Mouse (Mus musculus): Measurements from ENCODE around the gene Rptor. TPM values are rescaled to one million over a fixed set of nuclear protein-coding genes. Genes with fewer than 3 reads are reported as not detected.

The Rptor gene
- total and polyA plus RNA-seq, 3 experiments: 33.9 to 34.9 TPM; not detected in 1

GRCm38 (mm10) chr11:119829116-119829515, 226.4 kb downstream of the Rptor start:
- TF ChIP-seq TCF12 (IDR thresholded peaks at IDR 0.05; ENCODE audit: low read depth, low read length) (peak; percentile 39; the same call in 1 of the 2 replicates), ETS1 (IDR thresholded peaks at IDR 0.05; ENCODE audit: low read depth, low read length) (peak; percentile 27; the same call in 1 of the 2 replicates), RCOR1 (IDR thresholded peaks at IDR 0.05; ENCODE audit: low read depth, low read length) (no peak), GATA1 (IDR thresholded peaks at IDR 0.05; ENCODE audit: low read depth, low read length) (peak; percentile 80), EP300 (IDR thresholded peaks at IDR 0.05; ENCODE audit: low read depth in 1 of 2, low read length in 2 of 2) (peak; percentile 33 to 45; a peak in 1 of 4 replicates), MYB (IDR thresholded peaks at IDR 0.05; ENCODE audit: low read depth, low read length) (no peak)
- Histone ChIP-seq H3K9me3 (replicated peaks; ENCODE audit: insufficient read depth, low read length) (no peaks in the 10 kb centered on the region), H3K27me3 (ENCODE audit: control insufficient read depth in 1 of 2, insufficient read depth in 2 of 2, low read length in 2 of 2) (no peaks in the 10 kb centered on the region), H3K79me2 (ENCODE audit: control insufficient read depth, insufficient read depth, low read length, poor library complexity) (no peaks in the 10 kb centered on the region), H3K27ac (ENCODE audit: control insufficient read depth, low read depth, low read length) (0 out of 2 replicates have a peak overlapping the region, but pooled peaks have one; percentile 31), H3K4me1 (ENCODE audit: control insufficient read depth in 1 of 2, insufficient read depth in 2 of 2, low read length in 2 of 2) (peaks cover 11 to 23% of the 10 kb centered on the region in 2 experiments), H3K9ac (ENCODE audit: control insufficient read depth, low read depth, low read length, poor library complexity, severe bottlenecking) (no peak overlapping the region), H3K36me3 (ENCODE audit: control insufficient read depth in 1 of 2, insufficient read depth in 2 of 2, low read length in 2 of 2) (peaks cover 14 to 23% of the 10 kb centered on the region in 2 experiments), H3K4me3 (ENCODE audit: control insufficient read depth in 1 of 2, insufficient read depth in 1 of 2, low read depth in 2 of 2, low read length in 2 of 2) (no peak overlapping the region)
- peak; percentile 48 for DNase-seq (ENCODE audit: low read depth, low spot score)

- Histone ChIP-seq H3K9me3 (replicated peaks; ENCODE audit: insufficient read depth, low read length) (no peaks in the 10 kb centered on the region), H3K27ac (ENCODE audit: control insufficient read depth, low read depth, low read length) (no peak overlapping the region), H3K4me3 (ENCODE audit: control insufficient read depth in 1 of 2, insufficient read depth in 1 of 2, low read depth in 2 of 2, low read length in 2 of 2) (no peak overlapping the region), H3K4me1 (ENCODE audit: control insufficient read depth in 1 of 2, insufficient read depth in 2 of 2, low read length in 2 of 2) (peaks cover 0 to 9% of the 10 kb centered on the region in 2 experiments; a peak in 2 of 4 replicates), H3K9ac (ENCODE audit: control insufficient read depth, low read depth, low read length, poor library complexity, severe bottlenecking) (no peak overlapping the region), H3K79me2 (ENCODE audit: control insufficient read depth, insufficient read depth, low read length, poor library complexity) (no peaks in the 10 kb centered on the region), H3K27me3 (ENCODE audit: control insufficient read depth in 1 of 2, insufficient read depth in 2 of 2, low read length in 2 of 2) (no peaks in the 10 kb centered on the region), H3K36me3 (ENCODE audit: control insufficient read depth in 1 of 2, insufficient read depth in 2 of 2, low read length in 2 of 2) (peaks cover 10 to 13% of the 10 kb centered on the region in 2 experiments)
- no peak for DNase-seq (ENCODE audit: low read depth, low spot score)
- TF ChIP-seq SIN3A (IDR thresholded peaks at IDR 0.05; ENCODE audit: low read length): no peak
- TF ChIP-seq NELFE (IDR thresholded peaks at IDR 0.05; ENCODE audit: low read depth, low read length): no peak
- no peak for TF ChIP-seq MYC (IDR thresholded peaks at IDR 0.05; ENCODE audit: low read depth, low read length)
- TF ChIP-seq MEF2A (IDR thresholded peaks at IDR 0.05; ENCODE audit: extremely low read depth, insufficient replicate concordance, low read depth, low read length, poor library complexity, severe bottlenecking): no peak
- TF ChIP-seq USF2 (IDR thresholded peaks at IDR 0.05; ENCODE audit: borderline replicate concordance in 1 of 2, insufficient read depth in 1 of 2, low read depth in 1 of 2, low read length in 2 of 2): no peak
- TF ChIP-seq MAX (IDR thresholded peaks at IDR 0.05; ENCODE audit: low read length): no peak
- no peak for TF ChIP-seq MXI1 (IDR thresholded peaks at IDR 0.05; ENCODE audit: low read depth, low read length)
- no peak for TF ChIP-seq CHD1 (IDR thresholded peaks at IDR 0.05; ENCODE audit: low read depth, low read length)
- TF ChIP-seq CHD2 (IDR thresholded peaks at IDR 0.05; ENCODE audit: low read length): no peak
- no peak for TF ChIP-seq ZC3H11A (IDR thresholded peaks at IDR 0.05; ENCODE audit: low read depth, low read length)
- TF ChIP-seq HCFC1 (IDR thresholded peaks at IDR 0.05; ENCODE audit: low read depth, low read length): no peak
- no peak for TF ChIP-seq POLR2AphosphoS5 (IDR thresholded peaks at IDR 0.05; ENCODE audit: borderline replicate concordance, low read depth, low read length)
- TF ChIP-seq GABPA (IDR thresholded peaks at IDR 0.05; ENCODE audit: low read depth, low read length): no peak
- TF ChIP-seq E2F4 (IDR thresholded peaks at IDR 0.05; ENCODE audit: borderline replicate concordance, low read depth, low read length): no peak
- no peak for TF ChIP-seq MAZ (IDR thresholded peaks at IDR 0.05; ENCODE audit: low read depth, low read length)
- no peak for TF ChIP-seq NRF1 (IDR thresholded peaks at IDR 0.05; ENCODE audit: insufficient read depth, low read depth, low read length, poor library complexity, severe bottlenecking)
- no peak for TF ChIP-seq SMC3 (IDR thresholded peaks at IDR 0.05; ENCODE audit: low read depth, low read length)
- TF ChIP-seq ZKSCAN1 (IDR thresholded peaks at IDR 0.05; ENCODE audit: low read depth, low read length): no peak
- TF ChIP-seq EP300 (IDR thresholded peaks at IDR 0.05; ENCODE audit: low read depth in 1 of 2, low read length in 2 of 2): no peak
Observed at GRCm38 (mm10) chr11:119831682-119832081, 229.0 kb downstream of the Rptor start.

All from MEL (cell line).